Mouse (Mus musculus) midbrain, embryonic 10.5 days (tissue): ENCODE data around the gene Prkce. TPM values are rescaled to one million over a fixed set of nuclear protein-coding genes. Genes with fewer than 3 reads are reported as not detected.

ENCODE experiments used
- DNase-seq: peaks from one replicate; pipeline ENCODE4 v3.0.0-alpha.2; 2017; ENCODE audit warnings: low spot score
- H3K27ac ChIP-seq: fragments of 300-500 bp; sonication (generic); replicated peaks from 2 replicates; pipeline ENCODE4 v1.5.1; 2016; ENCODE audit warnings: mild to moderate bottlenecking
- H3K27me3 ChIP-seq: fragments of 300-500 bp; sonication (generic); 2 replicates; pipeline ENCODE4 v1.6.1; 2016; ENCODE audit warnings: low read depth, mild to moderate bottlenecking; ENCODE audit not compliant: poor library complexity, severe bottlenecking
- H3K36me3 ChIP-seq: fragments of 300-500 bp; sonication (generic); 2 replicates; pipeline ENCODE4 v1.6.1; 2016; ENCODE audit warnings: mild to moderate bottlenecking, moderate library complexity
- H3K4me1 ChIP-seq: fragments of 300-500 bp; sonication (generic); 2 replicates; pipeline ENCODE4 v1.6.1; 2016
- H3K4me3 ChIP-seq: fragments of 300-500 bp; sonication (generic); 2 replicates; pipeline ENCODE4 v1.5.1; 2016; ENCODE audit warnings: mild to moderate bottlenecking, moderate library complexity
- H3K9me3 ChIP-seq: fragments of 300-500 bp; sonication (generic); replicated peaks from 2 replicates; pipeline ENCODE4 v1.6.1; 2016; ENCODE audit warnings: mild to moderate bottlenecking
- WGBS: fragments of 180-500 bp; shearing (Covaris S2); methylation state at CpG from one replicate; pipeline ENCODE4 v1.1.7; 2016; 5-methylcytosine and 5-hydroxymethylcytosine counted together
- polyA plus RNA-seq: library from polyadenylated mRNA; unstranded; fragments of >200 nt; fragmentation: Nextera tagmentation; extraction: Ambion mirVana; gene quantifications from 2 replicates; pipeline ENCODE4 v1.2.1, GENCODE M21; 2016

Gene Prkce
- polyA plus RNA-seq, 1 experiment from 2014 or later, result 2.9 TPM

GRCm38 (mm10) chr17:86364349-86365075, 196.9 kb downstream of the Prkce start:
- Histone ChIP-seq H3K4me3 (no peak overlapping the region), H3K27me3 (no peaks in the 10 kb centered on the region), H3K27ac (no peak overlapping the region), H3K36me3 (no peaks in the 10 kb centered on the region), H3K9me3 (no peaks in the 10 kb centered on the region), H3K4me1 (0 out of 2 replicates have a peak, but pooled peaks cover 6% of the 10 kb centered on the region)
- DNase-seq, result no peak
- whole genome bisulfite sequencing, result 84% methylated on average over 16 of the region's 16 CpGs

- Histone ChIP-seq H3K36me3 (no peaks in the 10 kb centered on the region), H3K27ac (no peak overlapping the region), H3K27me3 (no peaks in the 10 kb centered on the region), H3K4me1 (peaks cover 18% of the 10 kb centered on the region), H3K4me3 (no peak overlapping the region), H3K9me3 (no peaks in the 10 kb centered on the region)
- 82% methylated on average over 10 of the region's 10 CpGs for WGBS
- no peak for DNase-seq
Measured at GRCm38 (mm10) chr17:86366919-86367318, 199.3 kb downstream of the Prkce start.

GRCm38 (mm10) chr17:86367676-86368075, 200.1 kb downstream of the Prkce start:
- H3K27me3 ChIP-seq, result no peaks in the 10 kb centered on the region
- WGBS, result 67% methylated on average over 7 of the region's 7 CpGs
- DNase-seq, result no peak
- no peaks in the 10 kb centered on the region for H3K36me3 ChIP-seq
- peaks cover 18% of the 10 kb centered on the region for H3K4me1 ChIP-seq
- no peak overlapping the region for H3K4me3 ChIP-seq
- H3K9me3 ChIP-seq, result no peaks in the 10 kb centered on the region
- H3K27ac ChIP-seq, result no peak overlapping the region

- Histone ChIP-seq H3K27ac (no peak overlapping the region), H3K36me3 (no peaks in the 10 kb centered on the region), H3K4me3 (no peak overlapping the region), H3K9me3 (no peaks in the 10 kb centered on the region), H3K27me3 (no peaks in the 10 kb centered on the region), H3K4me1 (peaks cover 12% of the 10 kb centered on the region)
- 80% methylated on average over 8 of the region's 8 CpGs for WGBS
- no peak for DNase-seq
Measured at GRCm38 (mm10) chr17:86370106-86370742, 202.6 kb downstream of the Prkce start.

- Histone ChIP-seq H3K27me3 (no peaks in the 10 kb centered on the region), H3K4me3 (no peak overlapping the region), H3K9me3 (no peaks in the 10 kb centered on the region), H3K27ac (peak overlapping the region; percentile 23; the same call in 1 of the 2 replicates), H3K36me3 (no peaks in the 10 kb centered on the region), H3K4me1 (peaks cover 12% of the 10 kb centered on the region)
- DNase-seq, result no peak
- WGBS, result 75% methylated on average over 4 of the region's 4 CpGs
Measured at GRCm38 (mm10) chr17:86371101-86371561, 203.5 kb downstream of the Prkce start.

- WGBS, result 83% methylated on average over 6 of the region's 6 CpGs
- Histone ChIP-seq H3K4me1 (peaks cover 25% of the 10 kb centered on the region), H3K4me3 (no peak overlapping the region), H3K9me3 (no peaks in the 10 kb centered on the region), H3K36me3 (no peaks in the 10 kb centered on the region), H3K27me3 (no peaks in the 10 kb centered on the region), H3K27ac (no peak overlapping the region)
- no peak for DNase-seq
Measured at GRCm38 (mm10) chr17:86376389-86376788, 208.8 kb downstream of the Prkce start.

GRCm38 (mm10) chr17:86377863-86378262, 210.3 kb downstream of the Prkce start:
- no peak for DNase-seq
- 93% methylated on average over 9 of the region's 9 CpGs for WGBS
- no peaks in the 10 kb centered on the region for H3K27me3 ChIP-seq

GRCm38 (mm10) chr17:86378611-86379010, 211.0 kb downstream of the Prkce start:
- no peaks in the 10 kb centered on the region for H3K9me3 ChIP-seq
- peaks cover 23% of the 10 kb centered on the region for H3K4me1 ChIP-seq
- no peak overlapping the region for H3K27ac ChIP-seq
- no peaks in the 10 kb centered on the region for H3K36me3 ChIP-seq
- no peak for DNase-seq
- H3K4me3 ChIP-seq, result no peak overlapping the region
- WGBS, result 81% methylated on average over 11 of the region's 11 CpGs
- no peaks in the 10 kb centered on the region for H3K27me3 ChIP-seq

More at GRCm38 (mm10) chr17:86377863-86378262, 210.3 kb downstream of the Prkce start:
- Histone ChIP-seq H3K4me1 (peaks cover 21% of the 10 kb centered on the region), H3K27ac (no peak overlapping the region), H3K36me3 (no peaks in the 10 kb centered on the region), H3K9me3 (no peaks in the 10 kb centered on the region), H3K4me3 (no peak overlapping the region)

GRCm38 (mm10) chr17:86379405-86380137, 212.0 kb downstream of the Prkce start:
- DNase-seq, result no peak
- H3K4me3 ChIP-seq, result no peak overlapping the region
- WGBS, result 8% methylated on average over 17 of the region's 17 CpGs
- no peaks in the 10 kb centered on the region for H3K36me3 ChIP-seq
- no peaks in the 10 kb centered on the region for H3K27me3 ChIP-seq
- peak overlapping the region; percentile 23 for H3K27ac ChIP-seq
- H3K9me3 ChIP-seq, result no peaks in the 10 kb centered on the region
- H3K4me1 ChIP-seq, result peaks cover 29% of the 10 kb centered on the region

- WGBS, result 90% methylated on average over 9 of the region's 9 CpGs
- Histone ChIP-seq H3K4me3 (no peak overlapping the region), H3K27ac (no peak overlapping the region), H3K36me3 (no peaks in the 10 kb centered on the region), H3K4me1 (peaks cover 29% of the 10 kb centered on the region), H3K27me3 (no peaks in the 10 kb centered on the region), H3K9me3 (no peaks in the 10 kb centered on the region)
- no peak for DNase-seq
Measured at GRCm38 (mm10) chr17:86381464-86381863, 213.9 kb downstream of the Prkce start.

- Histone ChIP-seq H3K9me3 (no peaks in the 10 kb centered on the region), H3K27ac (no peak overlapping the region), H3K36me3 (no peaks in the 10 kb centered on the region), H3K27me3 (no peaks in the 10 kb centered on the region), H3K4me1 (peaks cover 29% of the 10 kb centered on the region), H3K4me3 (no peak overlapping the region)
- no peak for DNase-seq
- WGBS, result 25% methylated on average over 2 of the region's 2 CpGs
Measured at GRCm38 (mm10) chr17:86382885-86383284, 215.3 kb downstream of the Prkce start.

GRCm38 (mm10) chr17:86383699-86384572, 216.4 kb downstream of the Prkce start:
- DNase-seq, result no peak
- H3K36me3 ChIP-seq, result no peaks in the 10 kb centered on the region
- 86% methylated on average over 18 of the region's 18 CpGs for WGBS
- H3K27ac ChIP-seq, result peak overlapping the region; percentile 24; the same call in 1 of the 2 replicates
- H3K4me1 ChIP-seq, result peaks cover 23% of the 10 kb centered on the region
- no peak overlapping the region for H3K4me3 ChIP-seq
- no peaks in the 10 kb centered on the region for H3K27me3 ChIP-seq
- no peaks in the 10 kb centered on the region for H3K9me3 ChIP-seq
